Mouse (Mus musculus) kidney, postnatal 10 days (tissue): ENCODE measurements around the gene Tbr1.

Source experiments
- DNase-seq: peaks from one replicate; pipeline ENCODE4 v3.0.0; 2021; ENCODE audit warnings: mixed read lengths

Tbr1 gene

GRCm38 (mm10) chr2:61802656-61803251, at the start of gene Tbr1:
Tbr1 (plus strand) TSS chr2:61802930.
- DNase-seq: peak; percentile 13

- no peak for DNase-seq
Measured at GRCm38 (mm10) chr2:61754989-61755388, 47.7 kb upstream of the Tbr1 start.

- no peak for DNase-seq
Measured at GRCm38 (mm10) chr2:61759234-61759855, 43.4 kb upstream of the Tbr1 start.

GRCm38 (mm10) chr2:61760044-61760443, 42.7 kb upstream of the Tbr1 start:
- no peak for DNase-seq

GRCm38 (mm10) chr2:61764470-61765105, 38.1 kb upstream of the Tbr1 start:
- no peak for DNase-seq

GRCm38 (mm10) chr2:61765526-61765925, 37.2 kb upstream of the Tbr1 start:
- no peak for DNase-seq

GRCm38 (mm10) chr2:61780794-61781193, 21.9 kb upstream of the Tbr1 start:
- DNase-seq: no peak

GRCm38 (mm10) chr2:61794960-61795359, 7.8 kb upstream of the Tbr1 start:
- DNase-seq: no peak

GRCm38 (mm10) chr2:61798048-61798447, 4.7 kb upstream of the Tbr1 start:
- DNase-seq: no peak

GRCm38 (mm10) chr2:61803443-61804367, 975 bp downstream of the Tbr1 start:
- peak; percentile 6 for DNase-seq

- DNase-seq: no peak
Measured at GRCm38 (mm10) chr2:61804382-61804840, 1.7 kb downstream of the Tbr1 start.

- peak; percentile 21 for DNase-seq
Measured at GRCm38 (mm10) chr2:61804841-61805540, 2.3 kb downstream of the Tbr1 start.

- peak; percentile 29 for DNase-seq
Measured at GRCm38 (mm10) chr2:61805541-61806345, 3.0 kb downstream of the Tbr1 start.

GRCm38 (mm10) chr2:61806346-61806825, 3.7 kb downstream of the Tbr1 start:
- DNase-seq: no peak

- DNase-seq: peak; percentile 27
Measured at GRCm38 (mm10) chr2:61807151-61807550, 4.4 kb downstream of the Tbr1 start.

- no peak for DNase-seq
Measured at GRCm38 (mm10) chr2:61807781-61808180, 5.1 kb downstream of the Tbr1 start.

- DNase-seq: peak; percentile 6
Measured at GRCm38 (mm10) chr2:61808776-61809175, 6.0 kb downstream of the Tbr1 start.

- no peak for DNase-seq
Measured at GRCm38 (mm10) chr2:61809381-61809780, 6.7 kb downstream of the Tbr1 start.

- no peak for DNase-seq
Measured at GRCm38 (mm10) chr2:61810751-61811150, 8.0 kb downstream of the Tbr1 start.

- no peak for DNase-seq
Measured at GRCm38 (mm10) chr2:61811163-61811506, 8.4 kb downstream of the Tbr1 start.
